Mouse (Mus musculus) hindbrain, embryonic 14.5 days (tissue): Measurements from ENCODE around the gene Isoc2b. TPM values are rescaled to one million over a fixed set of nuclear protein-coding genes. Genes with fewer than 3 reads are reported as not detected.

Experiments
- ATAC-seq: fragments of 200-750 bp; cut with Nextera tagmentation; 2 replicates; pipeline ENCODE4 v1.8.0; 2017; ENCODE audit warnings: moderate number of reproducible peaks, mild to moderate bottlenecking, moderate TSS enrichment, moderate library complexity; ENCODE audit not compliant: low FRiP score
- DNase-seq: peaks from one replicate; pipeline ENCODE4 v3.0.0-alpha.2; 2015; ENCODE audit warnings: low spot score
- H3K27ac ChIP-seq: fragments of 300-500 bp; sonication (generic); 2 replicates; pipeline ENCODE4 v1.5.1; 2014; ENCODE audit warnings: mild to moderate bottlenecking, moderate library complexity
- H3K27me3 ChIP-seq: fragments of 300-500 bp; sonication (generic); 2 replicates; pipeline ENCODE4 v1.6.1; 2014; ENCODE audit warnings: mild to moderate bottlenecking, low read length, mixed read lengths; ENCODE audit not compliant: control insufficient read depth, insufficient read depth
- H3K36me3 ChIP-seq: fragments of 300-500 bp; sonication (generic); replicated peaks from 2 replicates; pipeline ENCODE4 v1.6.1; 2014; ENCODE audit not compliant: control insufficient read depth, insufficient read depth
- H3K4me1 ChIP-seq: fragments of 300-500 bp; sonication (generic); replicated peaks from 2 replicates; pipeline ENCODE4 v1.6.1; 2014; ENCODE audit warnings: antibody characterized with exemption, low read length, mixed read lengths; ENCODE audit not compliant: control insufficient read depth, insufficient read depth
- H3K4me2 ChIP-seq: fragments of 300-500 bp; sonication (generic); replicated peaks from 2 replicates; pipeline ENCODE4 v1.6.1; 2014; ENCODE audit warnings: mild to moderate bottlenecking, moderate library complexity
- H3K4me3 ChIP-seq: fragments of 300-500 bp; sonication (generic); replicated peaks from 2 replicates; pipeline ENCODE4 v1.5.1; 2014; ENCODE audit warnings: mild to moderate bottlenecking, low read length
- H3K9ac ChIP-seq: fragments of 300-500 bp; sonication (generic); 2 replicates; pipeline ENCODE4 v1.6.1; 2014
- H3K9me3 ChIP-seq: fragments of 300-500 bp; sonication (generic); 2 replicates; pipeline ENCODE4 v1.6.1; 2016; ENCODE audit warnings: low read length; ENCODE audit not compliant: control insufficient read depth
- WGBS: fragments of 180-500 bp; shearing (Covaris S2); extraction: QIAGEN DNeasy Blood & Tissue Kit; methylation state at CpG from one replicate; pipeline ENCODE4 v1.1.7; 2014; 5-methylcytosine and 5-hydroxymethylcytosine counted together
- polyA plus RNA-seq: library from polyadenylated mRNA; unstranded; fragments of >200 nt; fragmentation: Nextera tagmentation; extraction: Ambion mirVana; gene quantifications from 2 replicates; pipeline ENCODE4 v1.2.1, GENCODE M21; 2014

The Isoc2b gene
- polyA plus RNA-seq, 1 experiment from 2014 or later, result 3.7 TPM

- H3K27ac ChIP-seq, result no peak overlapping the region
- H3K9ac ChIP-seq, result peak overlapping the region; percentile 65
- H3K4me3 ChIP-seq, result peak overlapping the region; percentile 46
- no peaks in the 10 kb centered on the region for H3K27me3 ChIP-seq
- WGBS, result 10% methylated on average over 11 of the region's 11 CpGs
- DNase-seq (no peak), ATAC-seq (peak; percentile 10; the same call in 1 of the 2 replicates)
- H3K9me3 ChIP-seq, result no peaks in the 10 kb centered on the region
- peak overlapping the region; percentile 95 for H3K4me2 ChIP-seq
- H3K4me1 ChIP-seq, result peaks cover 10% of the 10 kb centered on the region; the same call in 1 of the 2 replicates
- H3K36me3 ChIP-seq, result no peaks in the 10 kb centered on the region
Observed at GRCm38 (mm10) chr7:4877226-4877625, 7.2 kb upstream of the Isoc2b start.

GRCm38 (mm10) chr7:4876753-4877221 is 6.7 kb upstream of the Isoc2b start, which contains the start of gene Isoc2a:
Isoc2a (plus strand) TSS chr7:4877153.
- ATAC-seq, result peak; percentile 100
- peak; percentile 89 for DNase-seq
- H3K36me3 ChIP-seq, result no peaks in the 10 kb centered on the region
- H3K4me2 ChIP-seq, result peak within 1 kb of the TSS; percentile 95
- H3K9ac ChIP-seq, result peak within 1 kb of the TSS; percentile 65
- WGBS, result under 1% methylated on average over 22 of the region's 22 CpGs
- H3K4me1 ChIP-seq, result peaks cover 10% of the 10 kb centered on the region; the same call in 1 of the 2 replicates
- peak within 1 kb of the TSS; percentile 63 for H3K27ac ChIP-seq
- H3K27me3 ChIP-seq, result no peaks in the 10 kb centered on the region
- peak within 1 kb of the TSS; percentile 46 for H3K4me3 ChIP-seq
- H3K9me3 ChIP-seq, result no peaks in the 10 kb centered on the region

- Histone ChIP-seq H3K4me1 (peaks cover 5% of the 10 kb centered on the region), H3K9ac (peak overlapping the region; percentile 73), H3K27ac (peak overlapping the region; percentile 83), H3K4me2 (peak overlapping the region; percentile 79), H3K27me3 (no peaks in the 10 kb centered on the region), H3K36me3 (no peaks in the 10 kb centered on the region), H3K4me3 (peak overlapping the region; percentile 61), H3K9me3 (0 out of 2 replicates have a peak, but pooled peaks cover 6% of the 10 kb centered on the region)
- DNase-seq (no peak), ATAC-seq (no peak)
- 40% methylated on average over 10 of the region's 10 CpGs for WGBS
Observed at GRCm38 (mm10) chr7:4866631-4867180, 3.4 kb downstream of the Isoc2b start.

- Histone ChIP-seq H3K36me3 (no peaks in the 10 kb centered on the region), H3K9me3 (0 out of 2 replicates have a peak, but pooled peaks cover 6% of the 10 kb centered on the region), H3K4me2 (peak overlapping the region; percentile 79), H3K27ac (peak overlapping the region; percentile 83), H3K4me3 (peak overlapping the region; percentile 61), H3K4me1 (peaks cover 5% of the 10 kb centered on the region), H3K9ac (peak overlapping the region; percentile 73), H3K27me3 (no peaks in the 10 kb centered on the region)
- 4% methylated on average over 40 of the region's 40 CpGs for WGBS
- DNase-seq (peak; percentile 96), ATAC-seq (peak; percentile 100)
Observed at GRCm38 (mm10) chr7:4865579-4866493, 4.2 kb downstream of the Isoc2b start.

- H3K9me3 ChIP-seq, result 0 out of 2 replicates have a peak, but pooled peaks cover 6% of the 10 kb centered on the region
- H3K4me3 ChIP-seq, result peak overlapping the region; percentile 61
- no peak for DNase-seq
- H3K9ac ChIP-seq, result no peak overlapping the region
- peak overlapping the region; percentile 83 for H3K27ac ChIP-seq
- H3K27me3 ChIP-seq, result no peaks in the 10 kb centered on the region
- H3K4me1 ChIP-seq, result peaks cover 5% of the 10 kb centered on the region
- H3K4me2 ChIP-seq, result peak overlapping the region; percentile 79
- no peak for ATAC-seq
- H3K36me3 ChIP-seq, result no peaks in the 10 kb centered on the region
- 55% methylated on average over 5 of the region's 5 CpGs for WGBS
Observed at GRCm38 (mm10) chr7:4865090-4865489, 5.0 kb downstream of the Isoc2b start.

- no peaks in the 10 kb centered on the region for H3K27me3 ChIP-seq
- no peaks in the 10 kb centered on the region for H3K36me3 ChIP-seq
- no peak overlapping the region for H3K4me3 ChIP-seq
- 0 out of 2 replicates have a peak, but pooled peaks cover 6% of the 10 kb centered on the region for H3K9me3 ChIP-seq
- 79% methylated on average over 5 of the region's 5 CpGs for WGBS
- ATAC-seq (no peak), DNase-seq (no peak)
- H3K27ac ChIP-seq, result no peak overlapping the region
- no peak overlapping the region for H3K4me2 ChIP-seq
- H3K4me1 ChIP-seq, result peaks cover 5% of the 10 kb centered on the region
- H3K9ac ChIP-seq, result no peak overlapping the region
Observed at GRCm38 (mm10) chr7:4864130-4864845, 5.8 kb downstream of the Isoc2b start.

- H3K27me3 ChIP-seq, result no peaks in the 10 kb centered on the region
- WGBS, result 76% methylated on average over 7 of the region's 7 CpGs
- no peak overlapping the region for H3K9ac ChIP-seq
- H3K36me3 ChIP-seq, result no peaks in the 10 kb centered on the region
- ATAC-seq, result no peak
- H3K4me3 ChIP-seq, result no peak overlapping the region
- no peak for DNase-seq
- no peak overlapping the region for H3K4me2 ChIP-seq
- H3K9me3 ChIP-seq, result 0 out of 2 replicates have a peak, but pooled peaks cover 6% of the 10 kb centered on the region
- no peak overlapping the region for H3K27ac ChIP-seq
- H3K4me1 ChIP-seq, result peaks cover 5% of the 10 kb centered on the region
Observed at GRCm38 (mm10) chr7:4863541-4864080, 6.4 kb downstream of the Isoc2b start.

- H3K4me3 ChIP-seq, result no peak overlapping the region
- 0 out of 2 replicates have a peak, but pooled peaks cover 6% of the 10 kb centered on the region for H3K9me3 ChIP-seq
- H3K27ac ChIP-seq, result no peak overlapping the region
- no peak overlapping the region for H3K9ac ChIP-seq
- no peak overlapping the region for H3K4me2 ChIP-seq
- ATAC-seq (no peak), DNase-seq (no peak)
- 70% methylated on average over 1 of the region's 1 CpGs for WGBS
- peaks cover 5% of the 10 kb centered on the region for H3K4me1 ChIP-seq
- no peaks in the 10 kb centered on the region for H3K36me3 ChIP-seq
- no peaks in the 10 kb centered on the region for H3K27me3 ChIP-seq
Observed at GRCm38 (mm10) chr7:4863041-4863440, 7.0 kb downstream of the Isoc2b start.
